Mouse (Mus musculus) activated CD4-positive, CD25-positive, alpha-beta regulatory T cell, adult 4 months (primary cell): ENCODE data around the gene P2rx6. TPM values are rescaled to one million over a fixed set of nuclear protein-coding genes. Genes with fewer than 3 reads are reported as not detected.

Source experiments
- polyA plus RNA-seq, 2 experiments: library from polyadenylated mRNA; unstranded; fragments of 100-300 nt; shearing (Covaris generic); gene quantifications; one replicate each; pipeline ENCODE4 v1.2.1; 2017

The P2rx6 gene
- polyA plus RNA-seq, 2 experiments from 2014 or later: not detected

Other genes starting within 250 kb of the P2rx6 start
- gene Serpind1, start 230.5 kb upstream of the P2rx6 start, polyA plus RNA-seq: under 1 TPM; 0.22 to 0.53 TPM
- gene Snap29, start 155.9 kb upstream of the P2rx6 start, polyA plus RNA-seq: 10 to 100 TPM in 1 of 2 experiments, 1 to 10 TPM in 1; 8.3 to 16.7 TPM
- gene Pi4ka, start 155.6 kb upstream of the P2rx6 start, polyA plus RNA-seq: 10 to 100 TPM; 42.5 to 51.8 TPM
- gene Crkl, start 109.9 kb upstream of the P2rx6 start, polyA plus RNA-seq: 10 to 100 TPM; 16.6 to 21.2 TPM
- gene Aifm3, start 72.3 kb upstream of the P2rx6 start, polyA plus RNA-seq: not detected
- 10 to 100 TPM; 41.0 to 47.1 TPM for gene Lztr1, start 53.2 kb upstream of the P2rx6 start, polyA plus RNA-seq
- 10 to 100 TPM; 67.5 to 70.8 TPM for gene Thap7, start 30.7 kb upstream of the P2rx6 start, polyA plus RNA-seq
- not detected for gene Lrrc74b, start 638 bp upstream of the P2rx6 start, polyA plus RNA-seq
- under 1 TPM; 0.42 to 0.69 TPM for gene Slc7a4, start 21.3 kb downstream of the P2rx6 start, polyA plus RNA-seq
- 10 to 100 TPM; 10.4 to 18.1 TPM for gene Smpd4, start 57.5 kb downstream of the P2rx6 start, polyA plus RNA-seq
- gene Ccdc74a, start 84.6 kb downstream of the P2rx6 start, polyA plus RNA-seq: under 1 TPM in 1 of 2 experiments, not detected in 1; 0.75 TPM
- 10 to 100 TPM; 66.5 to 89.2 TPM for gene Med15, start 171.0 kb downstream of the P2rx6 start, polyA plus RNA-seq
- gene Klhl22, start 197.7 kb downstream of the P2rx6 start, polyA plus RNA-seq: 10 to 100 TPM; 11.8 to 16.3 TPM
- gene Scarf2, start 235.4 kb downstream of the P2rx6 start, polyA plus RNA-seq: not detected